Mouse (Mus musculus) kidney, embryonic 16.5 days (tissue): Measurements from ENCODE around the gene Tldc1. TPM values are rescaled to one million over a fixed set of nuclear protein-coding genes. Genes with fewer than 3 reads are reported as not detected.
A peak's percentile ranks its signal among the peaks of the same experiment; 100 is the strongest.

Source experiments
- ATAC-seq: fragments of 200-750 bp; cut with Nextera tagmentation; 2 replicates; pipeline ENCODE4 v1.8.0; 2017; ENCODE audit warnings: moderate TSS enrichment; ENCODE audit not compliant: low FRiP score, low TSS enrichment
- H3K27ac ChIP-seq: fragments of 300-500 bp; sonication (generic); 2 replicates; pipeline ENCODE4 v1.5.1; 2014; ENCODE audit warnings: low read length
- H3K27me3 ChIP-seq: fragments of 300-500 bp; sonication (generic); 2 replicates; pipeline ENCODE4 v1.6.1; 2014; ENCODE audit warnings: low read length, control low read depth, mixed read lengths; ENCODE audit not compliant: insufficient read depth
- H3K36me3 ChIP-seq: fragments of 300-500 bp; sonication (generic); 2 replicates; pipeline ENCODE4 v1.6.1; 2014; ENCODE audit warnings: low read length, control low read depth, mixed read lengths; ENCODE audit not compliant: insufficient read depth
- H3K4me1 ChIP-seq: fragments of 300-500 bp; sonication (generic); 2 replicates; pipeline ENCODE4 v1.6.1; 2014; ENCODE audit warnings: low read length, control low read depth, mixed read lengths; ENCODE audit not compliant: insufficient read depth
- H3K4me2 ChIP-seq: fragments of 300-500 bp; sonication (generic); replicated peaks from 2 replicates; pipeline ENCODE4 v1.6.1; 2014; ENCODE audit warnings: low read depth, low read length
- H3K4me3 ChIP-seq: fragments of 300-500 bp; sonication (generic); 2 replicates; pipeline ENCODE4 v1.5.1; 2014; ENCODE audit warnings: mild to moderate bottlenecking, low read length
- H3K9ac ChIP-seq: fragments of 300-500 bp; sonication (generic); replicated peaks from 2 replicates; pipeline ENCODE4 v1.6.1; 2014; ENCODE audit warnings: low read length
- H3K9me3 ChIP-seq: fragments of 300-500 bp; sonication (generic); 2 replicates; pipeline ENCODE4 v1.6.1; 2016; ENCODE audit warnings: low read length, control low read depth
- WGBS: fragments of 180-500 bp; shearing (Covaris S2); extraction: QIAGEN DNeasy Blood & Tissue Kit; methylation state at CpG from one replicate; pipeline ENCODE4 v1.1.7; 2014; 5-methylcytosine and 5-hydroxymethylcytosine counted together
- polyA plus RNA-seq: library from polyadenylated mRNA; unstranded; fragments of >200 nt; fragmentation: Nextera tagmentation; extraction: Ambion mirVana; gene quantifications from 2 replicates; pipeline ENCODE4 v1.2.1, GENCODE M21; 2015

Tldc1 gene
- polyA plus RNA-seq, 1 experiment from 2014 or later = 19.7 TPM

- no peak for ATAC-seq
- WGBS = 67% methylated on average over 2 of the region's 2 CpGs
- H3K4me2 ChIP-seq = peak overlapping the region; percentile 59
- H3K9ac ChIP-seq = peak overlapping the region; percentile 44; the same call in 1 of the 2 replicates
- no peaks in the 10 kb centered on the region; the same call in 1 of the 2 replicates for H3K36me3 ChIP-seq
- H3K27me3 ChIP-seq = no peaks in the 10 kb centered on the region
- no peak overlapping the region for H3K27ac ChIP-seq
- peak overlapping the region; percentile 46 for H3K4me3 ChIP-seq
- no peaks in the 10 kb centered on the region for H3K9me3 ChIP-seq
- H3K4me1 ChIP-seq = peaks cover 13% of the 10 kb centered on the region; the same call in 1 of the 2 replicates
Measured at GRCm38 (mm10) chr8:119756147-119756461, 22.1 kb downstream of the Tldc1 start.

GRCm38 (mm10) chr8:119755238-119756146 lies 22.7 kb downstream of the Tldc1 start:
- H3K27ac ChIP-seq = no peak overlapping the region
- WGBS = 13% methylated on average over 28 of the region's 28 CpGs
- peak overlapping the region; percentile 59 for H3K4me2 ChIP-seq
- no peaks in the 10 kb centered on the region for H3K9me3 ChIP-seq
- peak; percentile 80 for ATAC-seq
- H3K36me3 ChIP-seq = no peaks in the 10 kb centered on the region; the same call in 1 of the 2 replicates
- peak overlapping the region; percentile 44; the same call in 1 of the 2 replicates for H3K9ac ChIP-seq
- H3K4me3 ChIP-seq = peak overlapping the region; percentile 46
- peaks cover 13% of the 10 kb centered on the region; the same call in 1 of the 2 replicates for H3K4me1 ChIP-seq
- H3K27me3 ChIP-seq = no peaks in the 10 kb centered on the region

- H3K27ac ChIP-seq = no peak overlapping the region
- no peaks in the 10 kb centered on the region for H3K9me3 ChIP-seq
- H3K36me3 ChIP-seq = no peaks in the 10 kb centered on the region
- H3K4me1 ChIP-seq = no peaks in the 10 kb centered on the region
- H3K27me3 ChIP-seq = no peaks in the 10 kb centered on the region
- H3K4me2 ChIP-seq = no peak overlapping the region
- no peak for ATAC-seq
- 75% methylated on average over 4 of the region's 4 CpGs for WGBS
- H3K9ac ChIP-seq = no peak overlapping the region
- H3K4me3 ChIP-seq = no peak overlapping the region
Measured at GRCm38 (mm10) chr8:119744604-119745003, 33.6 kb downstream of the Tldc1 start.

DNA sequence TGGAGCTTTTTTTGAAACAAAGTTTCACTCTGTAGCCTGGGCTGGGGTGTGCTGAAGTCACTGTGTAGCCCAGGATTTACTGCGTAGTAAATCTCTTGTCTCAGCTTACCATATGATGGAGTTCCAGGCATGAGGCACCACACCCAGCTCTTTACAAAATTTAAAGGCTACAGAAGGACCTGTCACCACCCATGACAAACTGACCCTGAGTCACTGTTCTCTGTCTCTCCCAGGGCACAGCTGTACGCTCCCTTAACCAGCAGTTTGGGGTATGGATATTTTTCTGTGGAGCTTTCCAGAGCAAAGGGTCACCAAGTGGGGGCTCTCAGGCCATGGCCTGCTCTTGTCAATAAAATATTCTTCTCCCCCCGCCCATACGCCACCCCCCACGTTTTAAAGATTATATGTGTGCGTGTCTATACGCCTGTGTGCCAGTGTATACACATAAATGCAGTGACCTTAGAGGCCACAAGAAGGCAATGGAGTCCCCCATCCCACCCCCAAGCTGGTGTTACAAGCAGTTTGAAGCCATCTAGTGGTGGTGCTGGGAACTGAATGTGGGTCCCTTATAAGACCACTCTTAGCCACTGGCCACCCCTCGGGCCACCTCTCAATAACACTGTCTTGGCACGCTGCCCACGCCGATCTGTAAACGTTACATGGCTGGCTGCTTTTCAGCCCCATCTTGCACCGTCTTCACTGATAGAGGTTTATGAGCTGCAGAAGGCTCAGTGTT lies 34.8 kb downstream of the Tldc1 start:
- no peaks in the 10 kb centered on the region for H3K36me3 ChIP-seq
- no peak overlapping the region for H3K27ac ChIP-seq
- H3K4me1 ChIP-seq = no peaks in the 10 kb centered on the region
- H3K27me3 ChIP-seq = no peaks in the 10 kb centered on the region
- no peaks in the 10 kb centered on the region for H3K9me3 ChIP-seq
- 41% methylated on average over 13 of the region's 13 CpGs for WGBS
- H3K4me3 ChIP-seq = no peak overlapping the region
- no peak overlapping the region for H3K4me2 ChIP-seq
- H3K9ac ChIP-seq = no peak overlapping the region
- ATAC-seq = no peak; the same call in 1 of the 2 replicates

- 86% methylated on average over 7 of the region's 7 CpGs for WGBS
- Histone ChIP-seq H3K4me2 (no peak overlapping the region), H3K27me3 (no peaks in the 10 kb centered on the region), H3K27ac (no peak overlapping the region), H3K36me3 (no peaks in the 10 kb centered on the region), H3K9ac (no peak overlapping the region), H3K4me3 (no peak overlapping the region), H3K4me1 (no peaks in the 10 kb centered on the region), H3K9me3 (no peaks in the 10 kb centered on the region)
- no peak for ATAC-seq
Measured at GRCm38 (mm10) chr8:119742409-119742808, 35.8 kb downstream of the Tldc1 start.

GRCm38 (mm10) chr8:119740634-119741033 lies 37.6 kb downstream of the Tldc1 start:
- ATAC-seq = no peak
- Histone ChIP-seq H3K4me3 (no peak overlapping the region), H3K27ac (no peak overlapping the region), H3K4me2 (no peak overlapping the region), H3K4me1 (no peaks in the 10 kb centered on the region), H3K27me3 (no peaks in the 10 kb centered on the region), H3K9ac (no peak overlapping the region), H3K9me3 (no peaks in the 10 kb centered on the region), H3K36me3 (no peaks in the 10 kb centered on the region)
- 44% methylated on average over 4 of the region's 4 CpGs for WGBS

GRCm38 (mm10) chr8:119738129-119738907 lies 39.9 kb downstream of the Tldc1 start:
- H3K27me3 ChIP-seq = no peaks in the 10 kb centered on the region
- H3K4me2 ChIP-seq = no peak overlapping the region
- WGBS = 80% methylated on average over 19 of the region's 19 CpGs
- H3K4me1 ChIP-seq = no peaks in the 10 kb centered on the region
- no peak for ATAC-seq
- no peak overlapping the region for H3K4me3 ChIP-seq
- H3K9ac ChIP-seq = no peak overlapping the region
- H3K9me3 ChIP-seq = no peaks in the 10 kb centered on the region
- no peak overlapping the region for H3K27ac ChIP-seq
- no peaks in the 10 kb centered on the region for H3K36me3 ChIP-seq

DNA sequence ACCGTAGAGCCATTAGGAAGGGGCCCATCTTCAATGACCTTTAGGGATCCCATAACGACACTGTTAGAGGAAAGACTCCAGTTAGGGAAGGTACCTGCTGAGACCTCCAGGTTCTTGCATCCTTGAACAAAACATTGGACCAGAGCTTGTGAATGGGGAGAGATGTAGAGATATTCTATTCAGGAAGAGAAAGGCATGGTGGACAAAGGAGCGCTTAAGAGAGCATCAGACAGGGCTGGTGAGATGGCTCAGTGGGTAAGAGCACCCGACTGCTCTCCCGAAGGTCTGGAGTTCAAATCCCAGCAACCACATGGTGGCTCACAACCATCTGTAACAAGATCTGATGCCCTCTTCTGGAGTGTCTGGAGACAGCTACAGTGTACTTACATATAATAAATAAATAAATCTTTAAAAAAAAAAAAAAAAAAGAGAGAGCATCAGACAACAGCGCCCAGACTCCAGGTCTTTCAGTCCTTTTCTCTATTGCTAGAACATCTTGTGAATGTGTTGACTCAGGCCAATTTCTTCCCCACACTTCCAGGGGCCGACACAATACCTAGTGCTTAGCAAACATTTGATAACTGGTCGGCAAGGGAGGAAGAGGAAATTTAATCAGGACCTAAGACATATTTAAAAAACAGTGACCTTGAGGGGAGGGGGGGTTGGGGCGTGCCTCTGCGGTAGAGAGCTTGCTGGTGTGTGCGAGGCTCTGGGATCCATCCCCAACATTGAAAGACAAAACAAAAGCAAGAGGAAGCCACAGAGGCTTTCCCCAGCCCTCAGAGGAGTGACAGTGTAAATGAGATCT lies 40.9 kb downstream of the Tldc1 start:
- 81% methylated on average over 11 of the region's 11 CpGs for WGBS
- no peaks in the 10 kb centered on the region for H3K36me3 ChIP-seq
- H3K4me3 ChIP-seq = no peak overlapping the region
- no peaks in the 10 kb centered on the region for H3K9me3 ChIP-seq
- no peak overlapping the region for H3K27ac ChIP-seq
- H3K4me2 ChIP-seq = no peak overlapping the region
- no peak for ATAC-seq
- H3K4me1 ChIP-seq = no peaks in the 10 kb centered on the region
- no peak overlapping the region for H3K9ac ChIP-seq
- no peaks in the 10 kb centered on the region for H3K27me3 ChIP-seq

- H3K9ac ChIP-seq = no peak overlapping the region
- no peak for ATAC-seq
- 86% methylated on average over 10 of the region's 10 CpGs for WGBS
Measured at GRCm38 (mm10) chr8:119736348-119736917, 41.8 kb downstream of the Tldc1 start.

More at GRCm38 (mm10) chr8:119736348-119736917, 41.8 kb downstream of the Tldc1 start:
- Histone ChIP-seq H3K4me2 (no peak overlapping the region), H3K27me3 (no peaks in the 10 kb centered on the region), H3K27ac (no peak overlapping the region), H3K36me3 (no peaks in the 10 kb centered on the region), H3K4me3 (no peak overlapping the region), H3K9me3 (no peaks in the 10 kb centered on the region), H3K4me1 (no peaks in the 10 kb centered on the region)
